Mouse (Mus musculus): Measurements from ENCODE around the gene Gm20388. TPM values are rescaled to one million over a fixed set of nuclear protein-coding genes. Genes with fewer than 3 reads are reported as not detected.

Gm20388 gene
- polyA plus RNA-seq, 1 experiment from 2014 or later, result not detected

DNA sequence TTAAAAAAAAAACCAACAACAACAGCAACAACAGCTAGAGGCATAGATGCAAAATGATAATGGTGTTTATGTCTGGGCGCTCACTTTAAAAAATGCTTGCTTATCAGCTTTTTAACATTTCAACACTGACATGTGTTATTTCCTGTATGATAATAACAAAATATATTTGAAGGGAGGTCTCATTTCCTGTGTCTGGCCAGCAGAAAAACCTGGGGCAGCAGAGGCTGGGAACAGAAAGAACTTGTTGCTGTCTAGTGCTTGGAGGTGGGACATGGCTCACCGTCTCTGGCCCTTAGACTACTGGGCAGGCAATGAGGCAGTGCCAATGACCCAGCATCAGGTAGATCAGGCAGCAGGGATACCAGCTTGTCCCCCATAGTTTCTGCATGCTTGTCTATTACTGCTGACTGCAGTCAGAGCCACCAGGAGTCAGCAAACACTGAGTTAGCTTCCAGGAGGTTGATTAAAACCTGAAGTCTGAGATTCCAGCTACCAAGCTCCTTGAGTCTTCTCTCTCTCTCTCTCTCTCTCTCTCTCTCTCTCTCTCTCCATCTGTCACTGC lies 3203.3 kb downstream of the Gm20388 start:
- no peak overlapping the region for H3K9ac ChIP-seq (ENCODE audit: low read length)
- H3K27ac ChIP-seq (replicated peaks; ENCODE audit: low read depth, low read length), result no peak overlapping the region
- 63% methylated on average over 2 of the region's 2 CpGs for WGBS
- H3K27me3 ChIP-seq (ENCODE audit: control insufficient read depth, insufficient read depth, low read length), result peaks cover 34% of the 10 kb centered on the region
- no peaks in the 10 kb centered on the region for H3K9me3 ChIP-seq (ENCODE audit: control insufficient read depth, low read length)
- peaks cover 12% of the 10 kb centered on the region for H3K4me1 ChIP-seq (ENCODE audit: control insufficient read depth, insufficient read depth, low read length)
- DNase-seq (ENCODE audit: low spot score) (no peak), ATAC-seq (ENCODE audit: insufficient number of reproducible peaks, low FRiP score, low TSS enrichment, low read depth) (no peak)
- H3K4me3 ChIP-seq (ENCODE audit: low read depth, low read length), result no peak overlapping the region
- no peak overlapping the region for H3K4me2 ChIP-seq (ENCODE audit: low read depth, severe bottlenecking)
- H3K36me3 ChIP-seq (ENCODE audit: control insufficient read depth, insufficient read depth, low read length), result no peaks in the 10 kb centered on the region

DNA sequence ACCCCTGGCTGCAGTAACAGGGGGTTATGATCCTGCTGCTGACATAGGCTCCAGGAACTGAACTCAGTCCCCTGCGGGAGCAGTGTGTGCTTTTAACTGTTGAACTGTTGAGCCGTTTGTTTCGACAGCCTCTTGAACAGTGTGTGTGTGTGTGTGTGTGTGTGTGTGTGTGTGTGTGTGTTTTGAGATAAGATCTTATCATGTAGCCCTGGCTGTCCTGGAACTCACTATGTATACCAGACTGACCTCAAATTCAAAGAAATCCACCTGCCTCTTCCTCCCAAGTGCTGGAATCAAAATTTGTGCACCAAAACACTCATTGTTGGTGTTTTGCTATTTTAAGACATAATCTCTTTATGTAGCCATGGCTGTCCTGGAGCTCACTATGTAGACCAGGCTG lies 3204.0 kb downstream of the Gm20388 start:
- WGBS, result 68% methylated on average over 3 of the region's 3 CpGs

DNA sequence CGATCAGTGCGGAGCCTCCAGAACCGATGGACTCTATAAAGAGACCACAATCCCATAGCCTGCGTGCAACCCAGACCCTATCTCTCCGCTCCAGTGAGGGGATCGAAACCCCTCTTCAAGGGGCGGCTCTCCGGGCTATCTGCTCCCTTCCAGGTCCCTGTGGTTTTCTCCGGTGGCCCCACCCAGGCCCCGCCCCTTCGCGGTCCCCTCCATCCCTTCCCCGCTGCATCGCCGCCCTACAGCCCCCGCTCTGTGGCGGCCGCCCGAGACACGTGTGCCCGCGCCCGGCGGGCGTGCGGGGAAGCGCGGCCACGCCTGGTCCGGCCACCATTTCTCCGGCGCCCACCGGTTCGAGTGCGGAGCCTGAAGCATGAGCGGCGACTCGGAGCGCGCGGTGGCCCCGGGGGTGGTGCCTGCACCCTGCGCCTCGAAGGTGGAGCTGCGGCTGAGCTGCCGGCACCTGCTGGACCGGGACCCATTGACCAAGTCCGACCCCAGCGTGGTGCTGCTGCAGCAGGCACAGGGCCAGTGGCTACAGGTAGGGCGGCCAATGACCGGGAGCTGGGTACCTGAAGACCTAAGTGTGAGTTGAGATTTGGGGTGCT lies 3206.6 kb downstream of the Gm20388 start, which contains the start of gene Cpne7:
Cpne7 (plus strand) TSS at position 248 of the 605 bp plus-strand sequence.
- H3K36me3 ChIP-seq (ENCODE audit: control insufficient read depth, insufficient read depth, low read length), result no peaks in the 10 kb centered on the region
- H3K4me1 ChIP-seq (ENCODE audit: control insufficient read depth, insufficient read depth, low read length), result peaks cover 12% of the 10 kb centered on the region
- H3K9ac ChIP-seq (ENCODE audit: low read length), result peak within 1 kb of the TSS; percentile 37; the same call in 1 of the 2 replicates
- ATAC-seq (ENCODE audit: insufficient number of reproducible peaks, low FRiP score, low TSS enrichment, low read depth) (0 out of 2 replicates have a peak, but pooled peaks have one; percentile 51), DNase-seq (ENCODE audit: low spot score) (no peak)
- peaks cover 40% of the 10 kb centered on the region for H3K27me3 ChIP-seq (ENCODE audit: control insufficient read depth, insufficient read depth, low read length)
- H3K27ac ChIP-seq (replicated peaks; ENCODE audit: low read depth, low read length), result no peak within 1 kb of the TSS
- peak within 1 kb of the TSS; percentile 83 for H3K4me2 ChIP-seq (ENCODE audit: low read depth, severe bottlenecking)
- peak within 1 kb of the TSS; percentile 43 for H3K4me3 ChIP-seq (ENCODE audit: low read depth, low read length)
- no peaks in the 10 kb centered on the region for H3K9me3 ChIP-seq (ENCODE audit: control insufficient read depth, low read length)
- 1% methylated on average over 49 of the region's 51 CpGs for WGBS

More for the DNA sequence above, 3204.0 kb downstream of the Gm20388 start:
- Histone ChIP-seq H3K4me2 (ENCODE audit: low read depth, severe bottlenecking) (no peak overlapping the region), H3K36me3 (ENCODE audit: control insufficient read depth, insufficient read depth, low read length) (no peaks in the 10 kb centered on the region), H3K9me3 (ENCODE audit: control insufficient read depth, low read length) (no peaks in the 10 kb centered on the region), H3K27me3 (ENCODE audit: control insufficient read depth, insufficient read depth, low read length) (peaks cover 40% of the 10 kb centered on the region), H3K27ac (replicated peaks; ENCODE audit: low read depth, low read length) (no peak overlapping the region), H3K9ac (ENCODE audit: low read length) (no peak overlapping the region), H3K4me1 (ENCODE audit: control insufficient read depth, insufficient read depth, low read length) (peaks cover 12% of the 10 kb centered on the region), H3K4me3 (ENCODE audit: low read depth, low read length) (no peak overlapping the region)
- ATAC-seq (ENCODE audit: insufficient number of reproducible peaks, low FRiP score, low TSS enrichment, low read depth) (no peak), DNase-seq (ENCODE audit: low spot score) (no peak)

DNA sequence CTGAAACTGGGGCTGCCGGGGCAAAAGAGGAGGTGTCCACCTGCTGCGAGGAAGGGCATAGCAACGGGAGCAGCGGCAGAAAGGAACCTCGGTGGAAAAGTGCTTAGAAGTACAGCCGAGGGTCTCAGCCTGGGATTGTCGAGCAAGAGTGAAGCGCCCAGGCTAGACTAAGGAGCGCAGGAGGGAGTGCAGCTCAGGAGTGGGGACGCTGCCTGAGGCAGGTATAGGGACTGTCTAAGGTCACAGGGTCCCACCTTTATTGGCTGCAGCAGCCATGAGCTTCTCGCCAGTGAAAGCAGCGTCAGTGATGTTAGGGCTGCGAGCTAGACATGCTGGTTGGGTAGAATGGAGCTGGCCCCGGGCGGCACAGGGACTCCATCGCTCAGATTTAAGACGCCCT lies 3207.1 kb downstream of the Gm20388 start:
- Histone ChIP-seq H3K9me3 (ENCODE audit: control insufficient read depth, low read length) (no peaks in the 10 kb centered on the region), H3K4me2 (ENCODE audit: low read depth, severe bottlenecking) (peak overlapping the region; percentile 83), H3K27ac (replicated peaks; ENCODE audit: low read depth, low read length) (no peak overlapping the region), H3K9ac (ENCODE audit: low read length) (no peak overlapping the region), H3K27me3 (ENCODE audit: control insufficient read depth, insufficient read depth, low read length) (peaks cover 40% of the 10 kb centered on the region), H3K4me3 (ENCODE audit: low read depth, low read length) (peak overlapping the region; percentile 43), H3K4me1 (ENCODE audit: control insufficient read depth, insufficient read depth, low read length) (peaks cover 12% of the 10 kb centered on the region), H3K36me3 (ENCODE audit: control insufficient read depth, insufficient read depth, low read length) (no peaks in the 10 kb centered on the region)
- no peak for ATAC-seq (ENCODE audit: insufficient number of reproducible peaks, low FRiP score, low TSS enrichment, low read depth)
- WGBS, result 4% methylated on average over 17 of the region's 17 CpGs
- DNase-seq (ENCODE audit: low spot score), result no peak

DNA sequence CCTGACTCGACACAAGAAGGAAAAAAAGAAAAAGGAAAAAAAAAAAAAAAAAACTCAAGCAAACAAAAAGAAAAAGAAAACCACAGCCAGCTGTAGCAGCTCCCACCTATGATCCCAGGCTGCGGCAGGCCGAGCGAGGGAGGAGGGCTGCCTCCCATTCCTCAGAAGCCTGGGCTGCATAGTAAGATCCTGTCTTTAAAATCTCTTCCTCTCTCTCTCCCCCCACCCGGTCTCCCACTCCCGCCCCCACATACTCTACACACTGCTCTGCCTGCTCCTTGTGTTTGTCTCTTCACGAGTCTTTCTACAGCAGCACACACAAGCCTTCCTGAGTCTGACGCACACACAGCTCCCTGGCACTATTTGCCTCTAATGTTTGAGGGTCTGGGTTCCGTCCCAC lies 3211.4 kb downstream of the Gm20388 start:
- H3K4me2 ChIP-seq (ENCODE audit: low read depth, severe bottlenecking), result no peak overlapping the region
- no peak overlapping the region for H3K27ac ChIP-seq (replicated peaks; ENCODE audit: low read depth, low read length)
- DNase-seq (ENCODE audit: low spot score) (no peak), ATAC-seq (ENCODE audit: insufficient number of reproducible peaks, low FRiP score, low TSS enrichment, low read depth) (no peak)
- H3K4me1 ChIP-seq (ENCODE audit: control insufficient read depth, insufficient read depth, low read length), result peaks cover 9% of the 10 kb centered on the region
- no peak overlapping the region for H3K9ac ChIP-seq (ENCODE audit: low read length)
- WGBS, result 63% methylated on average over 9 of the region's 9 CpGs
- peaks cover 25% of the 10 kb centered on the region for H3K27me3 ChIP-seq (ENCODE audit: control insufficient read depth, insufficient read depth, low read length)
- no peaks in the 10 kb centered on the region for H3K9me3 ChIP-seq (ENCODE audit: control insufficient read depth, low read length)
- H3K36me3 ChIP-seq (ENCODE audit: control insufficient read depth, insufficient read depth, low read length), result no peaks in the 10 kb centered on the region
- no peak overlapping the region for H3K4me3 ChIP-seq (ENCODE audit: low read depth, low read length)

DNA sequence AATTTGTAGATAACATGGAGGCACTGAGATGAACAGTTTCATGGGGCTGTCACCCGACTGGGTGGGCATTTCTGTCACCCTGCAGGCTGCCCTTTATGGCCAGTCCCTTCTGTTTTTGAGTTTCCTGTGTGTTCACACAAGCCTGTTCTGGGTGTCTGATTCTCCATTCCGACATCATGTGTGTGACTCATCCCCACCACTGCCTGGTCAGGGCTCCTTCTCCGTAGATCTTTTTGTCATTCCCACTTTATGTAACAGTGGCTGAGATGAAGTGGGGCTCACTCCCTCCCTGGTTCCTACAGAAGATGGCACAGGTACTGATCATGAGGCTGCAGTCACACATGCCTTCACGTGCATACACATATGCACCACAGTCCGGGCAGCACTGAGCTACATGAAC lies 3212.0 kb downstream of the Gm20388 start:
- H3K27ac ChIP-seq (replicated peaks; ENCODE audit: low read depth, low read length), result no peak overlapping the region
- H3K36me3 ChIP-seq (ENCODE audit: control insufficient read depth, insufficient read depth, low read length), result no peaks in the 10 kb centered on the region
- no peak overlapping the region for H3K4me3 ChIP-seq (ENCODE audit: low read depth, low read length)
- 80% methylated on average over 5 of the region's 5 CpGs for WGBS
- DNase-seq (ENCODE audit: low spot score), result no peak
- no peaks in the 10 kb centered on the region for H3K9me3 ChIP-seq (ENCODE audit: control insufficient read depth, low read length)
- H3K4me1 ChIP-seq (ENCODE audit: control insufficient read depth, insufficient read depth, low read length), result peaks cover 3% of the 10 kb centered on the region
- no peak for ATAC-seq (ENCODE audit: insufficient number of reproducible peaks, low FRiP score, low TSS enrichment, low read depth)
- no peak overlapping the region for H3K4me2 ChIP-seq (ENCODE audit: low read depth, severe bottlenecking)
- H3K9ac ChIP-seq (ENCODE audit: low read length), result no peak overlapping the region
- H3K27me3 ChIP-seq (ENCODE audit: control insufficient read depth, insufficient read depth, low read length), result peaks cover 19% of the 10 kb centered on the region

DNA sequence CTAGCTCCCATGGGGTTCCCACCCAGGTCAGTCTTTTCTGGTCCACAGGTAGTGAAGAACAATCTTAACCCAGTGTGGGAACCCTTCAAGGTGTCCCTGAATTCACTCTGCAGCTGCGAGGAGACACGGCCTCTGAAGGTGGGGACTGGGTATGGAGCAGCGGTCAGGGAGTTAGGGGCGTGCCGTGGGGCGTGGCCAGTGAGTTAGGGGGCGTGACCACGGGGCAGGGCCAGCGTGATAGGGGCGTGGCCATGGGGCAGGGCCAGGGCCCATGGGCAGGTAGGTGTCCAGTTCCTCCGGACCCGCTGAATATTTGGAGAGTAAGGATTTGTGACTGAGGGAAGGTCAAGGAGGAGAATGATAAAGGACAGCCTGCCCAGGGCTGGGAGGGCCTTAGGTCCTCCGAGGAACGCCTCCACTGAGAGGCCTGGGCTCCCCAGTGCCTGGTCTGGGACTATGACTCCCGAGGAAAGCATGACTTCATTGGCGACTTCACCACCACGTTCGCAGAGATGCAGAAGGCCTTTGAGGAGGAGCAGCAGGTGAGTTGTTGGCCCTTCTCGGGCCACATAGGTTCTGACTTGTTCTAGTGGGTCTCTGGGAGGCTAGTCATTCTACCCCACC lies 3215.7 kb downstream of the Gm20388 start:
- DNase-seq (ENCODE audit: low spot score), result peak; percentile 79
- 4% methylated on average over 19 of the region's 19 CpGs for WGBS
- Histone ChIP-seq H3K27ac (replicated peaks; ENCODE audit: low read depth, low read length) (no peak overlapping the region), H3K9ac (ENCODE audit: low read length) (no peak overlapping the region), H3K4me3 (ENCODE audit: low read depth, low read length) (no peak overlapping the region), H3K4me1 (ENCODE audit: control insufficient read depth, insufficient read depth, low read length) (no peaks in the 10 kb centered on the region), H3K9me3 (ENCODE audit: control insufficient read depth, low read length) (no peaks in the 10 kb centered on the region), H3K27me3 (ENCODE audit: control insufficient read depth, insufficient read depth, low read length) (no peaks in the 10 kb centered on the region), H3K36me3 (ENCODE audit: control insufficient read depth, insufficient read depth, low read length) (no peaks in the 10 kb centered on the region), H3K4me2 (ENCODE audit: low read depth, severe bottlenecking) (peak overlapping the region; percentile 27; the same call in 1 of the 2 replicates)
- peak; percentile 60; the same call in 1 of the 2 replicates for ATAC-seq (ENCODE audit: insufficient number of reproducible peaks, low FRiP score, low TSS enrichment, low read depth)

DNA sequence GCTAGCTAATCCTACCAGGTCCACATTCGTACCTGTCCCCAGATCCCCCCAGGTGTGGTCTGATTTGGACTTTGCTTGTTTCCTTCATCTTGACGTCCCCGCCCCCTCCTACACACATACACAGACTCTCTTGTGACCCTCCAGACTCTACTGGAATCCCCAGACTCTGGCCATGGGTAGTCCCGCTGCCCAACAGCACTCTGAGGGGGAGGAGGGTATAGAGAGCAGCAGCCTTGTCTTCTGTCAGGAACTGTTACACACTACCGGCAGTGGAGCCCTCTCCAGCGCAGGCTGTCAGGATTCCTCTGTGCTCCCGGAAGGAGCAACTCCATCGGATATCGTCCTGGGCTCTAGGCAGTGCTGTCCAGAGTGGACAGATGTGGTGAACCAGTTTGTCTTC lies 3220.4 kb downstream of the Gm20388 start:
- Histone ChIP-seq H3K36me3 (ENCODE audit: control insufficient read depth, insufficient read depth, low read length) (no peaks in the 10 kb centered on the region), H3K4me3 (ENCODE audit: low read depth, low read length) (no peak overlapping the region), H3K9me3 (ENCODE audit: control insufficient read depth, low read length) (no peaks in the 10 kb centered on the region), H3K4me1 (ENCODE audit: control insufficient read depth, insufficient read depth, low read length) (no peaks in the 10 kb centered on the region), H3K4me2 (ENCODE audit: low read depth, severe bottlenecking) (no peak overlapping the region), H3K9ac (ENCODE audit: low read length) (no peak overlapping the region), H3K27me3 (ENCODE audit: control insufficient read depth, insufficient read depth, low read length) (no peaks in the 10 kb centered on the region), H3K27ac (replicated peaks; ENCODE audit: low read depth, low read length) (no peak overlapping the region)
- WGBS, result 61% methylated on average over 9 of the region's 9 CpGs
- no peak for DNase-seq (ENCODE audit: low spot score)
- no peak for ATAC-seq (ENCODE audit: insufficient number of reproducible peaks, low FRiP score, low TSS enrichment, low read depth)
